Mouse (Mus musculus) spleen, adult 2 months (tissue): ENCODE data around the gene Chd4.
A peak's percentile ranks its signal among the peaks of the same experiment; 100 is the strongest.
"Not testable (repeated sequence)": the region's sequence is repeated elsewhere in the genome, so short reads cannot be mapped to it uniquely, and the experiment has no call there.

Experiments used
- CTCF ChIP-seq: fragments of 200-500 bp; IDR thresholded peaks from 2 replicates; pipeline ENCODE4 v1.5.1; 2011; ENCODE audit warnings: mild to moderate bottlenecking, inconsistent platforms; ENCODE audit not compliant: insufficient read depth, insufficient read length, insufficient replicate concordance; ENCODE audit errors: extremely low read depth
- POLR2A ChIP-seq: fragments of 200-500 bp; IDR thresholded peaks from 2 replicates; pipeline ENCODE4 v1.6.1; 2011; ENCODE audit warnings: low read depth, low read length, inconsistent platforms

- not testable (repeated sequence) for TF ChIP-seq POLR2A
- TF ChIP-seq CTCF: peak; percentile 33; the same call in 1 of the 2 replicates
These were observed 66.2 kb downstream of the Chd4 start for GRCm38 (mm10) chr6:125161971-125162370.
